Mouse (Mus musculus) kidney, embryonic 15.5 days (tissue): ENCODE results near the gene Bcorl1. TPM values are rescaled to one million over a fixed set of nuclear protein-coding genes. Genes with fewer than 3 reads are reported as not detected.
A peak's percentile ranks its signal among the peaks of the same experiment; 100 is the strongest.

Experiments
- ATAC-seq: fragments of 200-750 bp; cut with Nextera tagmentation; replicated peaks from 2 replicates; pipeline ENCODE4 v1.8.0; 2017; ENCODE audit warnings: moderate TSS enrichment; ENCODE audit not compliant: low FRiP score
- H3K27ac ChIP-seq: fragments of 300-500 bp; sonication (generic); 2 replicates; pipeline ENCODE4 v1.5.1; 2015; ENCODE audit warnings: mild to moderate bottlenecking, inconsistent platforms
- H3K27me3 ChIP-seq: fragments of 300-500 bp; sonication (generic); 2 replicates; pipeline ENCODE4 v1.6.1; 2015; ENCODE audit warnings: inconsistent platforms
- H3K36me3 ChIP-seq: fragments of 300-500 bp; sonication (generic); 2 replicates; pipeline ENCODE4 v1.6.1; 2015; ENCODE audit warnings: inconsistent platforms
- H3K4me1 ChIP-seq: fragments of 300-500 bp; sonication (generic); 2 replicates; pipeline ENCODE4 v1.6.1; 2015; ENCODE audit warnings: inconsistent platforms
- H3K4me2 ChIP-seq: fragments of 300-500 bp; sonication (generic); 2 replicates; pipeline ENCODE4 v1.6.1; 2015; ENCODE audit warnings: moderate library complexity, mild to moderate bottlenecking, inconsistent platforms
- H3K4me3 ChIP-seq: fragments of 300-500 bp; sonication (generic); replicated peaks from 2 replicates; pipeline ENCODE4 v1.5.1; 2015; ENCODE audit warnings: mild to moderate bottlenecking, inconsistent platforms
- H3K9ac ChIP-seq: fragments of 300-500 bp; sonication (generic); 2 replicates; pipeline ENCODE4 v1.6.1; 2015; ENCODE audit warnings: mild to moderate bottlenecking, inconsistent platforms
- H3K9me3 ChIP-seq: fragments of 300-500 bp; sonication (generic); replicated peaks from 2 replicates; pipeline ENCODE4 v1.6.1; 2016; ENCODE audit warnings: inconsistent platforms
- WGBS: fragments of 180-500 bp; shearing (Covaris S2); methylation state at CpG from one replicate; pipeline ENCODE4 v1.1.7; 2015; ENCODE audit warnings: mixed read lengths; 5-methylcytosine and 5-hydroxymethylcytosine counted together
- polyA plus RNA-seq: library from polyadenylated mRNA; unstranded; fragments of >200 nt; fragmentation: Nextera tagmentation; extraction: Ambion mirVana; gene quantifications from 2 replicates; pipeline ENCODE4 v1.2.1, GENCODE M21; 2015

Bcorl1 gene
- polyA plus RNA-seq, 1 experiment from 2014 or later, result 6.9 TPM

GRCm38 (mm10) chrX:48343461-48343952 lies 2.3 kb downstream of the Bcorl1 start:
- peak overlapping the region; percentile 43 for H3K9ac ChIP-seq
- H3K4me1 ChIP-seq, result peaks cover 15% of the 10 kb centered on the region
- H3K9me3 ChIP-seq, result no peaks in the 10 kb centered on the region
- 10% methylated on average over 31 of the region's 36 CpGs for WGBS
- ATAC-seq, result peak; percentile 91
- H3K27me3 ChIP-seq, result 0 out of 2 replicates have a peak, but pooled peaks cover 6% of the 10 kb centered on the region
- peak overlapping the region; percentile 75 for H3K4me2 ChIP-seq
- peak overlapping the region; percentile 60 for H3K4me3 ChIP-seq
- H3K36me3 ChIP-seq, result no peaks in the 10 kb centered on the region
- peak overlapping the region; percentile 82 for H3K27ac ChIP-seq

DNA sequence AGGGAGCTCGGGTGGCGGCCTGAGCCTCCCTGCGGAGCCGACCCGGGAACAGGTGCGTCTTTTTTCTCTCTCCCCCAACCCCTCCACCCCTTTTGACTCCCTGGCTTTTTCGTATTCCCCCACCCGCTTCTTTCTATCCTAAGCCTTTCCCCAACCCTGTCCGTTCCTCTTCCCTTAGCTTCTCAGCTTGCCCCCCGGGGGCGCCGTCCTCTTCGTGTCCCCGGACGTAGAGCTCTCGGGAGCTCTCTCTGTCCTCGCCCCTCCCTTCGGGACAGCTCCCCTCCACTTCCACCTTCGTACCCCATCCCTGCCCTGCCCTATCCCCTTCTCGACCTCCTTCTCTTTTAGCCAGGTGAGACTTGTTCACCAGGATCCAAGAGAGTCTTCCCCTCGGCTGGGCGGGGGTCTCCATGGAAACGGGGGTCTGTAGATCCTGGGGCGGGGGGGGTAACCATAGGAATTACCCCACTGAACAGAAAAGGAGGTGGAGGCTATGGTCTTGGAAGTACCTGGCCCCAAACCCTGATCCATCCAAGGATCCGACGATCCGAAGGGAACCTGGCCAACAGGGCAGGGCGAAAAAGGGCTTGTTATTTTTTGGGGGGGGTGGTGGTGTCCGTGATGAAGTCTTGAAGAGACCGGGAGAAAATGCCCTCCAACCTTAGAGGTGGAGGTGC lies 2.9 kb downstream of the Bcorl1 start:
- Histone ChIP-seq H3K36me3 (no peaks in the 10 kb centered on the region), H3K4me3 (peak overlapping the region; percentile 60), H3K9me3 (no peaks in the 10 kb centered on the region), H3K27me3 (0 out of 2 replicates have a peak, but pooled peaks cover 6% of the 10 kb centered on the region), H3K27ac (peak overlapping the region; percentile 82), H3K4me1 (peaks cover 15% of the 10 kb centered on the region), H3K4me2 (peak overlapping the region; percentile 75), H3K9ac (peak overlapping the region; percentile 43)
- WGBS, result 15% methylated on average over 29 of the region's 30 CpGs
- ATAC-seq, result peak; percentile 3; the same call in 1 of the 2 replicates

DNA sequence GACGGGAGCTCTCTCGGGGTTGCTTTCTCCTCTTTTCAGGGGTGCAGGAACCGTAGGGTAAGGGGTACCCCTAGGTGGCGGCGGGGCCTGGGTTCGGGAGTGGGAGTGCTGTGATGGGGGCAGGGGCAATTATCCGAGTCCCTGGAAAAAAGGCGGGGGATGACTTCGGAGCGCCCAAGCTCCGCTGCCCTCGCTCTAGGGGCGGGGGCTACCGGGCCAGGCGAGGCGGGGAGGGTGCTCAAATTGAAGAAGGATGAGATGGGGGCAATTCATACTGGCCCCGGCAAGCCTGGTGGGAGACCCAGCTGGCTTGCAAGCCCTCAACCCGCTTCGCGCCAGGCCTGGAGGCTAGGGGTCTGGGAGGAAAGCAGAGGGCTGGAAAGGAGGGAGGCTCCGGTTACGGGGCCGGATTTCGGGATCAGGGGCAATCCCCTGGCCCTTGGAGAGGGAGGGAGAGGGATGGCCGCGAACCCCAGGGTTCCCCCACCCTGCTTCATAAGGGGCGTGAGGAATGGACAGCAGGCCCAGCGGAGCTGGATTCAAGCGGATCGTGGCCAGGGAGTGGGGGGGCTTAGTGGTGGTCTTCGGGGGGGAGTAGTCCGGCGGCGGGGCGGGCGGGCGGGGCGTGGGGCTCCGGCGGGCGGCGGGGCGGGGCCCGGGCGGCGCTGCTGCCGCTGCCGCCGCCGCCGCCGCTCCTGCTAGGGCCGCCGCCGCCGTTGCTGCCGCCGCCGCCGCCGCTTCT lies 3.7 kb downstream of the Bcorl1 start:
- 0 out of 2 replicates have a peak, but pooled peaks cover 4% of the 10 kb centered on the region for H3K27me3 ChIP-seq
- H3K36me3 ChIP-seq, result no peaks in the 10 kb centered on the region
- H3K27ac ChIP-seq, result peak overlapping the region; percentile 82
- no peaks in the 10 kb centered on the region for H3K9me3 ChIP-seq
- WGBS, result 15% methylated on average over 34 of the region's 61 CpGs
- peak overlapping the region; percentile 75 for H3K4me2 ChIP-seq
- peak overlapping the region; percentile 49 for H3K9ac ChIP-seq
- peak overlapping the region; percentile 60 for H3K4me3 ChIP-seq
- peaks cover 15% of the 10 kb centered on the region for H3K4me1 ChIP-seq
- ATAC-seq, result no peak

DNA sequence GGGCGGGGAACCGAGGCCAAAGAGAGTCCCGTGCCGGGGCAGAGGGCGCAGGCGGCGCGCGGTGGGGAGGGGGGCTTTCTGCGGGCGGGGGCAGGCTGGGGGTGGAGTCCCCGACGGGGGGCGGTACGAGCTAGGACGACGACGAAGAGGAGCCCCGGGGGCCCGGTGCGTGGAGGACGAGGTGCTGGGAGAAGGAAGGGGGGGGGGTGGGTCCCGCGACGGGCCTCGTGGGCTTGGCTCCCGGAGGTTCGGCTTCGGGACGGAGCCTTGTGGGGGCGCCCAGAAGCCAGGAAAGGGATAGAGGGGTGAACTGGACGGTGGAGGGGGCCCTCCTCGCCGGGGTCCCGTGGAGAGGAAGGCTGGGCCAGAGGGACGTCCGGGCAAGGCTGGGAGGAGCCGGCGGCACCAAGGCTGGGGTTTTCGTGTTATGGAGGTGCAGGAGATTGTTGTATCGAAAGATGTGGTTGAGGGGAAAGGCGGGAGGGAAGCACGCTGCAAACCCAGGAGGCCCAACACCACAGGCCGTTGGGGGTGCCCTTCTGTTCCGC lies 4.3 kb downstream of the Bcorl1 start:
- H3K4me1 ChIP-seq, result peaks cover 15% of the 10 kb centered on the region
- H3K27me3 ChIP-seq, result 0 out of 2 replicates have a peak, but pooled peaks cover 4% of the 10 kb centered on the region
- WGBS, result 19% methylated on average over 29 of the region's 45 CpGs
- H3K9ac ChIP-seq, result peak overlapping the region; percentile 49
- peak overlapping the region; percentile 75 for H3K4me2 ChIP-seq
- no peak for ATAC-seq
- no peaks in the 10 kb centered on the region for H3K9me3 ChIP-seq
- 0 out of 2 replicates have a peak, but pooled peaks cover 2% of the 10 kb centered on the region for H3K36me3 ChIP-seq
- H3K27ac ChIP-seq, result no peak overlapping the region
- peak overlapping the region; percentile 60 for H3K4me3 ChIP-seq

GRCm38 (mm10) chrX:48355346-48355745 lies 14.2 kb downstream of the Bcorl1 start:
- no peak overlapping the region for H3K4me3 ChIP-seq
- no peak overlapping the region for H3K27ac ChIP-seq
- no peak overlapping the region for H3K9ac ChIP-seq
- WGBS, result 88% methylated on average over 6 of the region's 6 CpGs
- H3K4me2 ChIP-seq, result no peak overlapping the region
- no peaks in the 10 kb centered on the region for H3K9me3 ChIP-seq
- ATAC-seq, result no peak
- H3K27me3 ChIP-seq, result no peaks in the 10 kb centered on the region
- no peaks in the 10 kb centered on the region for H3K4me1 ChIP-seq
- 0 out of 2 replicates have a peak, but pooled peaks cover 4% of the 10 kb centered on the region for H3K36me3 ChIP-seq

DNA sequence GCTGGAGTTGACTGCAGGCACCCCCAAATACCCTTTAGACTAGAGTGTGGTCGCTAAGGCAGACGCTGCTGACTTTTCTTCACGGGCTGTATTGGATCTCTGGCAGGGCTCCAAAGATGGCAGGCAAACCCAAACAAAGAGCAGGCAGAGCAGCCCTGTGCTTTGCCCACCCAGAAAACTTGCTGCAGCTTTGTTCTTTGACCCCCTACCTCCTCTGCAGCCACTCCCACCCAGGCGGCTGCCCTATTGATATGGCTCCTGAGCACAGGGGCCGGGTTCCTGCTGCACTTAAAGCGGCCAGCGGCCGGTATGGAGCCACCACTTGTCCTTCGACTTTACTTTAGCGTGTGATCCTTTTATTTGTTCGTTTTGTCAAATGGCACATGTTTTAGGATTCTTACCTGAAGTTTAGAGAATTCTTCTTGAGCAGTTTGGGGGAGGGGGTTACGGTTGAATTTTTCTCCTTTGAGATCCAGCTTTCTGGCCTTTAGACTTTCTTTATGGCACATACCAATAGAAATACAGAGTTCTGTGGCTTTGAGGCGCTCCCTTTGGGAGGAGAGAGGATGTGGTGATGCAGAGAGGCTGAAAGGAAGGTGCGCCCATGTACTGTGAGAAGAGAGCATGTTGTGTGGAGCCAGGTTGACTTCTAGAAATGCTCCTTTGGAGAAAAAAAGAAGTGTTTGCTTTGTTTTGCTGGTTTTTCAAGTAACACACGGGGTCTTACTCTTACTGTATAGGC lies 24.8 kb downstream of the Bcorl1 start:
- ATAC-seq, result peak; percentile 64; the same call in 1 of the 2 replicates
- Histone ChIP-seq H3K36me3 (peaks cover 55% of the 10 kb centered on the region), H3K4me1 (peaks cover 14% of the 10 kb centered on the region), H3K27me3 (no peaks in the 10 kb centered on the region), H3K27ac (peak overlapping the region; percentile 51; the same call in 1 of the 2 replicates), H3K4me2 (no peak overlapping the region), H3K4me3 (no peak overlapping the region), H3K9ac (no peak overlapping the region), H3K9me3 (no peaks in the 10 kb centered on the region)
- WGBS, result 41% methylated on average over 15 of the region's 15 CpGs

GRCm38 (mm10) chrX:48367841-48368240 lies 26.7 kb downstream of the Bcorl1 start:
- peaks cover 14% of the 10 kb centered on the region for H3K4me1 ChIP-seq
- no peak overlapping the region for H3K9ac ChIP-seq
- no peaks in the 10 kb centered on the region for H3K9me3 ChIP-seq
- H3K27me3 ChIP-seq, result no peaks in the 10 kb centered on the region
- H3K27ac ChIP-seq, result no peak overlapping the region
- no peak for ATAC-seq
- 91% methylated on average over 9 of the region's 9 CpGs for WGBS
- H3K4me2 ChIP-seq, result no peak overlapping the region
- H3K4me3 ChIP-seq, result no peak overlapping the region
- peaks cover 50% of the 10 kb centered on the region for H3K36me3 ChIP-seq

GRCm38 (mm10) chrX:48383643-48384042 lies 42.5 kb downstream of the Bcorl1 start:
- no peaks in the 10 kb centered on the region for H3K4me1 ChIP-seq
- no peak overlapping the region for H3K4me2 ChIP-seq
- WGBS, result 46% methylated on average over 7 of the region's 7 CpGs
- H3K9ac ChIP-seq, result no peak overlapping the region
- H3K27ac ChIP-seq, result no peak overlapping the region
- no peak for ATAC-seq
- H3K36me3 ChIP-seq, result peaks cover 83% of the 10 kb centered on the region
- no peaks in the 10 kb centered on the region for H3K27me3 ChIP-seq
- no peak overlapping the region for H3K4me3 ChIP-seq
- H3K9me3 ChIP-seq, result no peaks in the 10 kb centered on the region

- no peak overlapping the region for H3K4me3 ChIP-seq
- no peak for ATAC-seq
- H3K9ac ChIP-seq, result no peak overlapping the region
- H3K9me3 ChIP-seq, result no peaks in the 10 kb centered on the region
- 78% methylated on average over 4 of the region's 4 CpGs for WGBS
- H3K4me2 ChIP-seq, result no peak overlapping the region
- H3K27ac ChIP-seq, result no peak overlapping the region
- H3K4me1 ChIP-seq, result no peaks in the 10 kb centered on the region
- no peaks in the 10 kb centered on the region for H3K27me3 ChIP-seq
- peaks cover 81% of the 10 kb centered on the region for H3K36me3 ChIP-seq
Observed at GRCm38 (mm10) chrX:48385927-48386326, 44.8 kb downstream of the Bcorl1 start.

- Histone ChIP-seq H3K36me3 (peaks cover 87% of the 10 kb centered on the region), H3K4me2 (no peak overlapping the region), H3K9ac (no peak overlapping the region), H3K27me3 (no peaks in the 10 kb centered on the region), H3K27ac (no peak overlapping the region), H3K4me3 (no peak overlapping the region), H3K9me3 (no peaks in the 10 kb centered on the region), H3K4me1 (no peaks in the 10 kb centered on the region)
- 88% methylated on average over 6 of the region's 6 CpGs for WGBS
- no peak for ATAC-seq
Observed at GRCm38 (mm10) chrX:48389380-48389779, 48.2 kb downstream of the Bcorl1 start.

- no peaks in the 10 kb centered on the region for H3K4me1 ChIP-seq
- 82% methylated on average over 4 of the region's 4 CpGs for WGBS
- no peak for ATAC-seq
- H3K4me3 ChIP-seq, result no peak overlapping the region
- H3K9ac ChIP-seq, result no peak overlapping the region
- no peak overlapping the region for H3K27ac ChIP-seq
- H3K27me3 ChIP-seq, result no peaks in the 10 kb centered on the region
- H3K9me3 ChIP-seq, result no peaks in the 10 kb centered on the region
- no peak overlapping the region for H3K4me2 ChIP-seq
- H3K36me3 ChIP-seq, result peaks cover 53% of the 10 kb centered on the region
Observed at GRCm38 (mm10) chrX:48399994-48400393, 58.8 kb downstream of the Bcorl1 start.
